Comparison of ENCODE assay signal across 23 mouse cellular contexts in genomic region chr9:63796429-63796828, GRCm38 (mm10). TPM values are rescaled to one million over a fixed set of nuclear protein-coding genes. Genes with fewer than 3 reads are reported as not detected.
DNase-seq lines count a peak whose midpoint lies in the region; ATAC-seq lines count a peak whose summit lies in the region.
"Had no signal": no experiment of that assay in that cellular context is flagged by ENCODE, and none has a peak within 500 bp of the region (broad histone marks: within the 10 kb centered on the region; RNA-seq: fewer than 3 reads in every experiment).

No protein-coding gene starts in this region.

- H3K36me3 ChIP-seq in heart, embryonic 12.5 days: no peaks in the 10 kb centered on the region
- no peaks in the 10 kb centered on the region for H3K36me3 ChIP-seq in kidney, embryonic 15.5 days
- H3K36me3 ChIP-seq: embryonic facial prominence, embryonic 13.5 days; forebrain, embryonic 12.5 days; liver, embryonic 13.5 days; lung, embryonic 15.5 days had no signal

- ATAC-seq in heart, embryonic 12.5 days (ENCODE audit: insufficient number of reproducible peaks, low FRiP score): no peak
- no peak for ATAC-seq in kidney, embryonic 15.5 days (replicated peaks; ENCODE audit: low FRiP score)
- ATAC-seq: hindbrain, postnatal 0 days; intestine, embryonic 16.5 days had no signal

- no peak overlapping the region for H3K27ac ChIP-seq in heart, embryonic 12.5 days (ENCODE audit: poor library complexity, severe bottlenecking)
- no peak overlapping the region for H3K27ac ChIP-seq in kidney, embryonic 15.5 days
- H3K27ac ChIP-seq: embryonic facial prominence, embryonic 13.5 days; forebrain, embryonic 12.5 days; hindbrain, postnatal 0 days; liver, embryonic 13.5 days; lung, embryonic 15.5 days; stomach, postnatal 0 days had no signal

- peak; percentile 43 for DNase-seq in gastrocnemius, postnatal 10 days
- DNase-seq in gastrocnemius, postnatal 36 days: no peak
- DNase-seq in heart, postnatal 14 days: peak; percentile 52 to 64
- DNase-seq in kidney, postnatal 4 days: peak; percentile 36 to 42
- DNase-seq in heart, postnatal 4 days: peak; percentile 43
- DNase-seq: adrenal gland, postnatal 14 days; cerebellum, adult 8-10 months; cerebellum, postnatal 36 days; embryo, embryonic 11 days; layer of hippocampus, adult 9-11 months; liver, embryonic 13.5 days; thymus, adult 2 months; thymus, postnatal 4 days had no signal

- H3K9ac ChIP-seq in heart, embryonic 12.5 days: no peak overlapping the region
- H3K9ac ChIP-seq in kidney, embryonic 15.5 days: no peak overlapping the region
- H3K9ac ChIP-seq: embryonic facial prominence, embryonic 13.5 days; forebrain, embryonic 12.5 days; liver, embryonic 13.5 days; lung, embryonic 15.5 days had no signal

- H3K9me3 ChIP-seq in heart, embryonic 12.5 days (replicated peaks): no peaks in the 10 kb centered on the region
- H3K9me3 ChIP-seq in kidney, embryonic 15.5 days (replicated peaks): no peaks in the 10 kb centered on the region
- H3K9me3 ChIP-seq: embryonic facial prominence, embryonic 13.5 days; forebrain, embryonic 12.5 days; liver, embryonic 13.5 days; lung, embryonic 15.5 days had no signal

- H3K27me3 ChIP-seq in heart, embryonic 12.5 days (replicated peaks): no peaks in the 10 kb centered on the region
- H3K27me3 ChIP-seq in kidney, embryonic 15.5 days: no peaks in the 10 kb centered on the region
- H3K27me3 ChIP-seq: lung, embryonic 15.5 days had no signal

- WGBS in heart, embryonic 12.5 days: 59% methylated on average over 3 of the region's 3 CpGs
- WGBS in kidney, embryonic 15.5 days: 42% methylated on average over 3 of the region's 3 CpGs

- H3K4me1 ChIP-seq in heart, embryonic 12.5 days (replicated peaks): peaks cover 37% of the 10 kb centered on the region
- peaks cover 40% of the 10 kb centered on the region for H3K4me1 ChIP-seq in kidney, embryonic 15.5 days
- H3K4me1 ChIP-seq: forebrain, embryonic 12.5 days had no signal

- no peak overlapping the region for H3K4me3 ChIP-seq in heart, embryonic 12.5 days
- no peak overlapping the region for H3K4me3 ChIP-seq in kidney, embryonic 15.5 days (replicated peaks)
- H3K4me3 ChIP-seq: embryonic facial prominence, embryonic 13.5 days; erythroblast, embryonic 14.5 days; forebrain, embryonic 12.5 days; liver, embryonic 13.5 days; lung, embryonic 15.5 days had no signal

- H3K4me2 ChIP-seq in heart, embryonic 12.5 days: no peak overlapping the region
- H3K4me2 ChIP-seq in kidney, embryonic 15.5 days: no peak overlapping the region
- H3K4me2 ChIP-seq: embryonic facial prominence, embryonic 13.5 days; forebrain, embryonic 12.5 days; liver, embryonic 13.5 days; lung, embryonic 15.5 days; midbrain, embryonic 11.5 days had no signal

- intact Hi-C loops in gastrocnemius, postnatal 36 days (cut with DNase I): no loop called here
- intact Hi-C loops in heart, postnatal 14 days (cut with DNase I): no loop called here

RNA-seq across cellular contexts. Expression of gene Smad3, which starts 38.6 kb away (rescaled TPM):
- total RNA-seq in gastrocnemius, postnatal 10 days (2021): 10 to 100 TPM; 44.9 to 45.0 TPM
- total RNA-seq in gastrocnemius, postnatal 36 days (2021): 10 to 100 TPM; 46.3 to 56.9 TPM
- total RNA-seq in heart, postnatal 14 days (2021): 10 to 100 TPM; 13.2 to 14.8 TPM
- polyA plus RNA-seq in heart, embryonic 12.5 days (2016; fragmentation: Nextera tagmentation; extraction: Ambion mirVana): 17.0 and 18.9 TPM in 2 replicates
- 25.0 and 26.5 TPM in 2 replicates for polyA plus RNA-seq in kidney, embryonic 15.5 days (2015; fragmentation: Nextera tagmentation; extraction: Ambion mirVana)
- total RNA-seq in heart, postnatal 4 days (2021): 10 to 100 TPM; 20.7 to 20.9 TPM

Comparison
In these comparisons a context has a peak if more than half of its experiments do, and no peak if none do; other contexts are left out.
1. DNase-seq: peak in gastrocnemius, postnatal 10 days (single experiment), heart, postnatal 14 days (2 of 2), kidney, postnatal 4 days (2 of 2) and heart, postnatal 4 days (single experiment); none in gastrocnemius, postnatal 36 days (0 of 2).